Mouse (Mus musculus) cerebellum, adult 2 months (tissue): ENCODE results near the gene Nlrp3.
A peak's percentile ranks its signal among the peaks of the same experiment; 100 is the strongest.

ENCODE experiments used
- CTCF ChIP-seq: fragments of 200-500 bp; IDR thresholded peaks from 2 replicates; pipeline ENCODE4 v1.5.1; 2011; ENCODE audit warnings: low read depth, mild to moderate bottlenecking, control low read depth, low read length, moderate library complexity, borderline replicate concordance; ENCODE audit not compliant: insufficient read depth
- POLR2A ChIP-seq: fragments of 200-500 bp; IDR thresholded peaks from 2 replicates; pipeline ENCODE4 v1.6.1; 2011; ENCODE audit warnings: low read length, control low read depth, borderline replicate concordance; ENCODE audit not compliant: insufficient read depth

DNA sequence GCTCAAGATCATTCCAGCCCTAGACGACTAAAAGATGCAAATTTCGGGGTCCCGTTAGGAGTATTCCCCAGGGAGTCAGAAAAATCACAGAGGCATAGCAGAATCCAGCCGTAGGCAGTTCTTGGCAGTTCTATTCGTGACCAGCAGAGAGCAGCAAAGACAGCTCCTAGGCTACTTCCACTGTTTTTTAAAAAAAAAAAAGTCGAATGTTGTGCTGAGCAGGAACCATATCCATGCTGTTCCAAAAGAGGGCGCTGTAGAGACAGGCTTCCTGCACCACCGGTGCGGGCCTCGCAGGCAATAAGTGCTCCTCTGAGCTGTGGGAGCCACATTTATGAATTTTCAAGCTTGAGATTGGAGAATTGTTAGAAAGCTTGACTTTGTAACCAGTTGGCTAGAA lies 16.1 kb upstream of the Nlrp3 start:
- TF ChIP-seq CTCF (peak; percentile 85), POLR2A (no peak)
